Mouse (Mus musculus): ENCODE results near the gene Ddx4. TPM values are rescaled to one million over a fixed set of nuclear protein-coding genes. Genes with fewer than 3 reads are reported as not detected.

Gene Ddx4
- polyA plus RNA-seq, 1 experiment from 2014 or later, result 0.99 TPM

GRCm38 (mm10) chr13:112673899-112674447 is 21.7 kb upstream of the Ddx4 start:
- Histone ChIP-seq H3K4me2 (no peak overlapping the region), H3K27me3 (replicated peaks; ENCODE audit: control insufficient read depth, insufficient read depth, low read length) (no peaks in the 10 kb centered on the region), H3K4me3 (ENCODE audit: low read depth, low read length) (no peak overlapping the region), H3K4me1 (replicated peaks; ENCODE audit: control insufficient read depth, insufficient read depth, low read length) (peaks cover 10% of the 10 kb centered on the region; the same call in 1 of the 2 replicates), H3K36me3 (ENCODE audit: control insufficient read depth, insufficient read depth, low read length) (no peaks in the 10 kb centered on the region), H3K27ac (ENCODE audit: low read depth, low read length) (no peak overlapping the region), H3K9ac (ENCODE audit: low read depth, low read length) (no peak overlapping the region), H3K9me3 (ENCODE audit: control insufficient read depth, low read length) (no peaks in the 10 kb centered on the region)
- 24% methylated on average over 9 of the region's 9 CpGs for WGBS
- ATAC-seq (replicated peaks; ENCODE audit: low FRiP score) (peak; percentile 63), DNase-seq (ENCODE audit: low spot score) (no peak)

- H3K9me3 ChIP-seq (ENCODE audit: control insufficient read depth, low read length), result no peaks in the 10 kb centered on the region
- 37% methylated on average over 6 of the region's 6 CpGs for WGBS
- no peak overlapping the region for H3K4me3 ChIP-seq (ENCODE audit: low read depth, low read length)
- no peaks in the 10 kb centered on the region for H3K36me3 ChIP-seq (ENCODE audit: control insufficient read depth, insufficient read depth, low read length)
- H3K27me3 ChIP-seq (replicated peaks; ENCODE audit: control insufficient read depth, insufficient read depth, low read length), result no peaks in the 10 kb centered on the region
- ATAC-seq (replicated peaks; ENCODE audit: low FRiP score), result peak; percentile 83
- H3K27ac ChIP-seq (ENCODE audit: low read depth, low read length), result no peak overlapping the region
- H3K4me1 ChIP-seq (replicated peaks; ENCODE audit: control insufficient read depth, insufficient read depth, low read length), result peaks cover 10% of the 10 kb centered on the region; the same call in 1 of the 2 replicates
- DNase-seq (ENCODE audit: low spot score), result no peak
- H3K9ac ChIP-seq (ENCODE audit: low read depth, low read length), result no peak overlapping the region
- no peak overlapping the region for H3K4me2 ChIP-seq
These were observed 20.5 kb upstream of the Ddx4 start for GRCm38 (mm10) chr13:112672797-112673196.

- WGBS, result 60% methylated on average over 13 of the region's 13 CpGs
- peaks cover 10% of the 10 kb centered on the region; the same call in 1 of the 2 replicates for H3K4me1 ChIP-seq (replicated peaks; ENCODE audit: control insufficient read depth, insufficient read depth, low read length)
- H3K27me3 ChIP-seq (replicated peaks; ENCODE audit: control insufficient read depth, insufficient read depth, low read length), result no peaks in the 10 kb centered on the region
- no peaks in the 10 kb centered on the region for H3K9me3 ChIP-seq (ENCODE audit: control insufficient read depth, low read length)
- no peak for DNase-seq (ENCODE audit: low spot score)
- H3K4me3 ChIP-seq (ENCODE audit: low read depth, low read length), result no peak overlapping the region
- ATAC-seq (replicated peaks; ENCODE audit: low FRiP score), result no peak
- H3K27ac ChIP-seq (ENCODE audit: low read depth, low read length), result no peak overlapping the region
- H3K9ac ChIP-seq (ENCODE audit: low read depth, low read length), result no peak overlapping the region
- H3K36me3 ChIP-seq (ENCODE audit: control insufficient read depth, insufficient read depth, low read length), result no peaks in the 10 kb centered on the region
- no peak overlapping the region for H3K4me2 ChIP-seq
These were observed 19.4 kb upstream of the Ddx4 start for GRCm38 (mm10) chr13:112671708-112672107.

- no peak for DNase-seq (ENCODE audit: low spot score)
- Histone ChIP-seq H3K4me2 (no peak overlapping the region), H3K27ac (ENCODE audit: low read depth, low read length) (no peak overlapping the region), H3K4me1 (replicated peaks; ENCODE audit: control insufficient read depth, insufficient read depth, low read length) (peaks cover 5% of the 10 kb centered on the region; the same call in 1 of the 2 replicates), H3K9me3 (ENCODE audit: control insufficient read depth, low read length) (no peaks in the 10 kb centered on the region), H3K9ac (ENCODE audit: low read depth, low read length) (no peak overlapping the region), H3K27me3 (replicated peaks; ENCODE audit: control insufficient read depth, insufficient read depth, low read length) (no peaks in the 10 kb centered on the region), H3K36me3 (ENCODE audit: control insufficient read depth, insufficient read depth, low read length) (no peaks in the 10 kb centered on the region), H3K4me3 (ENCODE audit: low read depth, low read length) (no peak overlapping the region)
- WGBS, result 66% methylated on average over 9 of the region's 9 CpGs
- no peak for ATAC-seq (replicated peaks; ENCODE audit: low FRiP score)
These were observed 14.9 kb upstream of the Ddx4 start for GRCm38 (mm10) chr13:112667215-112667614.

GRCm38 (mm10) chr13:112666433-112667024 is 14.3 kb upstream of the Ddx4 start:
- ATAC-seq (replicated peaks; ENCODE audit: low FRiP score) (no peak), DNase-seq (ENCODE audit: low spot score) (no peak)
- no peak overlapping the region for H3K27ac ChIP-seq (ENCODE audit: low read depth, low read length)
- no peaks in the 10 kb centered on the region for H3K9me3 ChIP-seq (ENCODE audit: control insufficient read depth, low read length)
- no peaks in the 10 kb centered on the region for H3K36me3 ChIP-seq (ENCODE audit: control insufficient read depth, insufficient read depth, low read length)
- H3K4me2 ChIP-seq, result no peak overlapping the region
- no peak overlapping the region for H3K9ac ChIP-seq (ENCODE audit: low read depth, low read length)
- H3K4me1 ChIP-seq (replicated peaks; ENCODE audit: control insufficient read depth, insufficient read depth, low read length), result peaks cover 1% of the 10 kb centered on the region; the same call in 1 of the 2 replicates
- H3K27me3 ChIP-seq (replicated peaks; ENCODE audit: control insufficient read depth, insufficient read depth, low read length), result no peaks in the 10 kb centered on the region
- no peak overlapping the region for H3K4me3 ChIP-seq (ENCODE audit: low read depth, low read length)
- 83% methylated on average over 10 of the region's 10 CpGs for WGBS

DNA sequence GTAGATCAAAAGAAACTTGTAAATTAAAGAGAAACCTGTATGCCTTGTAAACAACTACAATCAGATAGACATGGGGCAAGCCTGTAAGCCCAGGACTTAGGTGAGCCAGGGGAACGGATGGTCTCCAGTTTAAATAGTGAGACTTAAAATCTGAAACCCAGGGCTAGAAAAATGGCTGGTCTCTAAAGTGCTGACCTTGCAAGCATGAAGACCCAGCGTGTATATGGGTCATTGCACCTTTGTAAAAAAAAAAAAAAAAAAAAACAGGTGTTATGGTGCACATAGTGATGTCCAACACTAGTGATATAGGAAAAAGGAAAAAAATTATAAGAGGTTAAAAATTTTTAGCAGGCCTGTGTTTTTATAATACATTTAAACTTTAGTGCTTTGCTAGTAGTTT is 9.4 kb upstream of the Ddx4 start:
- Histone ChIP-seq H3K4me2 (peak overlapping the region; percentile 70), H3K9ac (ENCODE audit: low read depth, low read length) (no peak overlapping the region), H3K4me3 (ENCODE audit: low read depth, low read length) (peak overlapping the region; percentile 81), H3K27me3 (replicated peaks; ENCODE audit: control insufficient read depth, insufficient read depth, low read length) (no peaks in the 10 kb centered on the region), H3K4me1 (replicated peaks; ENCODE audit: control insufficient read depth, insufficient read depth, low read length) (peaks cover 6% of the 10 kb centered on the region; the same call in 1 of the 2 replicates), H3K36me3 (ENCODE audit: control insufficient read depth, insufficient read depth, low read length) (no peaks in the 10 kb centered on the region), H3K27ac (ENCODE audit: low read depth, low read length) (no peak overlapping the region), H3K9me3 (ENCODE audit: control insufficient read depth, low read length) (no peaks in the 10 kb centered on the region)
- ATAC-seq (replicated peaks; ENCODE audit: low FRiP score), result no peak
- no peak for DNase-seq (ENCODE audit: low spot score)
- 78% methylated on average over 2 of the region's 2 CpGs for WGBS

GRCm38 (mm10) chr13:112660574-112661381 is 8.5 kb upstream of the Ddx4 start, which contains the start of gene Slc38a9:
Gene Slc38a9, plus strand, starts transcription at chr13:112660751.
- Histone ChIP-seq H3K36me3 (ENCODE audit: control insufficient read depth, insufficient read depth, low read length) (no peaks in the 10 kb centered on the region), H3K27me3 (replicated peaks; ENCODE audit: control insufficient read depth, insufficient read depth, low read length) (no peaks in the 10 kb centered on the region), H3K27ac (ENCODE audit: low read depth, low read length) (no peak within 1 kb of the TSS; the same call in 1 of the 2 replicates), H3K9me3 (ENCODE audit: control insufficient read depth, low read length) (no peaks in the 10 kb centered on the region), H3K4me2 (peak within 1 kb of the TSS; percentile 70), H3K4me3 (ENCODE audit: low read depth, low read length) (peak within 1 kb of the TSS; percentile 81), H3K4me1 (replicated peaks; ENCODE audit: control insufficient read depth, insufficient read depth, low read length) (peaks cover 6% of the 10 kb centered on the region; the same call in 1 of the 2 replicates), H3K9ac (ENCODE audit: low read depth, low read length) (peak within 1 kb of the TSS; percentile 82)
- WGBS, result under 1% methylated on average over 33 of the region's 33 CpGs
- DNase-seq (ENCODE audit: low spot score) (peak; percentile 87), ATAC-seq (replicated peaks; ENCODE audit: low FRiP score) (peak; percentile 99)

DNA sequence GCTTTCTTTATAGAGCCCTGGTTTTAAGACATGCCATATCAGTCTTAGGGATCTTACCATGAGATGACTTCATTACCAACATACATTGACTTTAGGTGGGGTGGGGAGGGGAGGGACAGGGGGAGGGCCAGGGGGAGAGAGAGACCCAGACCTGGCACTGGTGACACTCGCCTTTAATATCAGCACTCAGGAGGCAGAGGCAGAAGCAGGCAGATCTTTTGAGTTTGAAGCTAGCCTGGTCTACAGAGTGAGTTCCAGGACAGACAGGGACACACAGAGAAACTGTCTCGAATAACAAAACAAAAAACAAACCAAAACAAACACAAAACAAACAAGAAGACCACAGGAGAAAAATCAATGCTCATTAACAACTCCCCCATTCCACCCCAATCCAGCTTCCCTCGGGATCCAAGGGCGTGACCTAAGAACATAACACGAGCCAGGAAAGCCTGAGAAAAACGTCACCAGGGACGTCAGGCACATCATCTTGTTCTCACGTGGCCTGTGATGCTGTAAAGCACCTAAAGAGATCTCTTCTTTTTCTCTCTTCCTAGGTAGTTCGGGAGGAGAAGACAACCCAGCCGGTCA is 7.8 kb upstream of the Ddx4 start:
- DNase-seq (ENCODE audit: low spot score) (no peak), ATAC-seq (replicated peaks; ENCODE audit: low FRiP score) (peak; percentile 27; the same call in 1 of the 2 replicates)
- peak overlapping the region; percentile 70 for H3K4me2 ChIP-seq
- peaks cover 6% of the 10 kb centered on the region; the same call in 1 of the 2 replicates for H3K4me1 ChIP-seq (replicated peaks; ENCODE audit: control insufficient read depth, insufficient read depth, low read length)
- no peaks in the 10 kb centered on the region for H3K36me3 ChIP-seq (ENCODE audit: control insufficient read depth, insufficient read depth, low read length)
- peak overlapping the region; percentile 81 for H3K4me3 ChIP-seq (ENCODE audit: low read depth, low read length)
- 2% methylated on average over 10 of the region's 10 CpGs for WGBS
- H3K27ac ChIP-seq (ENCODE audit: low read depth, low read length), result no peak overlapping the region
- no peaks in the 10 kb centered on the region for H3K9me3 ChIP-seq (ENCODE audit: control insufficient read depth, low read length)
- peak overlapping the region; percentile 82 for H3K9ac ChIP-seq (ENCODE audit: low read depth, low read length)
- H3K27me3 ChIP-seq (replicated peaks; ENCODE audit: control insufficient read depth, insufficient read depth, low read length), result no peaks in the 10 kb centered on the region
